Comparison of ENCODE assay signal across 19 mouse cellular contexts in the genomic region with DNA sequence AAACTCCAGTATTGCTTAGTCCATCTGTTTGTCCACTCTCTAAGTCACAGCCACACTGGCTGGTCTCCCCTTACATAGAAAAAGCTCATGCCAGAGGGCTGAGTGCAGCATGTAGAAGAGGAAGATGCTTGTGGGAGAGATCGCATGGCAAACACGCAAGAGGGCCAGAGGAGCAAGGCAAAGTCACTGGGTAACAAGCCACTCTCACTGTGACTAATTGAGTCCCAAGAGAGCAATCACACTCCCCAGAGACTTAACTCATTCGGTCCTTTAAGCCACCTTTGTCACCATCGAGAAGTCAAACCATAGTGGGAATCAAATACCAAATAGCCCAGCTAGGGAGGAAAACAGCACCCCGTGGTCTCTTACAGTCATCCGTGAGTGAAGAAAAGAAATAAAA.
DNase-seq lines count a peak whose midpoint lies in the region.
"Had no signal": no experiment of that assay in that cellular context is flagged by ENCODE, and none has a peak within 500 bp of the region (broad histone marks: within the 10 kb centered on the region; RNA-seq: fewer than 3 reads in every experiment).

No protein-coding gene starts in this region.

- peak; percentile 62 to 73 for DNase-seq in spleen, postnatal 36 days (ENCODE audit: low spot score in 2 of 2)
- DNase-seq in spleen, postnatal 10 days (ENCODE audit: low spot score in 2 of 2) = no peak
- DNase-seq in B cell, adult 2 months = peak; percentile 67 to 72
- peak; percentile 66 for DNase-seq in ES-CJ7 (ENCODE audit: low read depth, low spot score)
- peak; percentile 84 for DNase-seq in splenic B cell, adult 2 months (ENCODE audit: low read depth, low spot score)
- DNase-seq in ovary, postnatal 36 days (ENCODE audit: low spot score) = no peak
- no peak for DNase-seq in lung, postnatal 25 days (ENCODE audit: low spot score)
- DNase-seq: adrenal gland, adult 8-10 months; adrenal gland, postnatal 36 days; cerebellum, adult 2 months; cerebellum, postnatal 10 days; embryo, embryonic 11 days; forebrain, postnatal 0 days; gastrocnemius, postnatal 14 days; heart, adult 2 months had no signal

- H3K27me3 ChIP-seq in splenic B cell, adult 2 months (ENCODE audit: control insufficient read depth, insufficient read depth, low read length, poor library complexity, severe bottlenecking) = no peaks in the 10 kb centered on the region
- H3K27me3 ChIP-seq: heart, embryonic 15.5 days had no signal

- no peaks in the 10 kb centered on the region for H3K36me3 ChIP-seq in splenic B cell, adult 2 months (ENCODE audit: control insufficient read depth, insufficient read depth, low read length, poor library complexity, severe bottlenecking)
- H3K36me3 ChIP-seq: embryonic facial prominence, embryonic 12.5 days; forebrain, embryonic 12.5 days; heart, embryonic 15.5 days; hindbrain, embryonic 10.5 days had no signal

Comparison
In these comparisons a context has a peak if more than half of its experiments do, and no peak if none do; other contexts are left out.
1. DNase-seq: peak in spleen, postnatal 36 days (2 of 2), B cell, adult 2 months (2 of 2), ES-CJ7 (single experiment) and splenic B cell, adult 2 months (single experiment); none in spleen, postnatal 10 days (0 of 2), ovary, postnatal 36 days (single experiment) and lung, postnatal 25 days (single experiment).